In the genomic region with DNA sequence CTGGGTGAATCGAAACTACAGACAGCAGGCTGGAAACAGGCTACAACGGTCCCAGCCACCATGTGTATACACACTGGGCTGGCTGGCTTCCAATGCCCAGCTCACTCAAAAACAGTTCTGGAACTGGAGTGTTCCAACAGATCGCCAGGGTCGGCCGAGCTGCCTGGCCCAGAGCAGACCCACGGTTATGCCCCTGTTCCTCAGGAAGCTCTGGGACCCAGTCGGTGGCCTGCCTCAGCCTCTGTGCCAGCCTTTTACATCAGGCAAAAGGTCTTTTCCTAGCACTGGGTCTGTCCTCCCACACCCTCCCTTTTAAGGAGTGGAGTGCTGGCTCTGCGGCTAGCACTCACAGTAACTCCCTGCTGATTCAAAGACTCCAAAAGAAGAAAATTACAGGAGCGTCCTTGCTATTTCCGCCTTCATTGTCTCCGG, we compare ENCODE assay signal across 8 mouse cellular contexts. TPM values are rescaled to one million over a fixed set of nuclear protein-coding genes. Genes with fewer than 3 reads are reported as not detected.
DNase-seq lines count a peak whose midpoint lies in the region; ATAC-seq and TF ChIP-seq lines count a peak whose summit lies in the region.

No protein-coding gene starts in this region.

- no peak for ATAC-seq in liver, embryonic 12.5 days
- peak; percentile 61 for ATAC-seq in embryonic facial prominence, embryonic 15.5 days (ENCODE audit: insufficient number of reproducible peaks, low FRiP score, low TSS enrichment, low read depth)
- ATAC-seq in heart, embryonic 13.5 days (ENCODE audit: extremely low read depth, insufficient number of reproducible peaks, low FRiP score, low TSS enrichment): no peak

- no peak overlapping the region for H3K4me2 ChIP-seq in liver, embryonic 12.5 days
- H3K4me2 ChIP-seq in embryonic facial prominence, embryonic 15.5 days (replicated peaks): peak overlapping the region; percentile 11
- H3K4me2 ChIP-seq in heart, embryonic 13.5 days: peak overlapping the region; percentile 56

- H3K27ac ChIP-seq in liver, embryonic 12.5 days: no peak overlapping the region
- H3K27ac ChIP-seq in embryonic facial prominence, embryonic 15.5 days (replicated peaks): peak overlapping the region; percentile 24
- peak overlapping the region; percentile 83 for H3K27ac ChIP-seq in heart, embryonic 13.5 days (replicated peaks)

- 73% methylated on average over 11 of the region's 11 CpGs for WGBS in liver, embryonic 12.5 days (ENCODE audit: insufficient replicate concordance)
- WGBS in embryonic facial prominence, embryonic 15.5 days: 28% methylated on average over 11 of the region's 11 CpGs
- WGBS in heart, embryonic 13.5 days: 19% methylated on average over 11 of the region's 11 CpGs
- 12% methylated on average over 11 of the region's 11 CpGs for WGBS in lung, adult 2 months

- no peak overlapping the region for H3K4me3 ChIP-seq in liver, embryonic 12.5 days
- no peak overlapping the region for H3K4me3 ChIP-seq in embryonic facial prominence, embryonic 15.5 days (replicated peaks)
- peak overlapping the region; percentile 13 for H3K4me3 ChIP-seq in heart, embryonic 13.5 days
- H3K4me3 ChIP-seq in lung, adult 2 months (replicated peaks; ENCODE audit: extremely low read depth, low read depth, low read length): peak overlapping the region; percentile 22

- no peaks in the 10 kb centered on the region for H3K9me3 ChIP-seq in liver, embryonic 12.5 days (replicated peaks)
- H3K9me3 ChIP-seq in embryonic facial prominence, embryonic 15.5 days (replicated peaks): no peaks in the 10 kb centered on the region
- no peaks in the 10 kb centered on the region for H3K9me3 ChIP-seq in heart, embryonic 13.5 days

- H3K27me3 ChIP-seq in liver, embryonic 12.5 days (replicated peaks): no peaks in the 10 kb centered on the region
- no peaks in the 10 kb centered on the region for H3K27me3 ChIP-seq in embryonic facial prominence, embryonic 15.5 days
- H3K27me3 ChIP-seq in heart, embryonic 13.5 days (replicated peaks): no peaks in the 10 kb centered on the region

- H3K9ac ChIP-seq in liver, embryonic 12.5 days: no peak overlapping the region
- no peak overlapping the region for H3K9ac ChIP-seq in embryonic facial prominence, embryonic 15.5 days
- peak overlapping the region; percentile 62 for H3K9ac ChIP-seq in heart, embryonic 13.5 days

- peaks cover 19% of the 10 kb centered on the region for H3K4me1 ChIP-seq in liver, embryonic 12.5 days
- peaks cover 48% of the 10 kb centered on the region for H3K4me1 ChIP-seq in embryonic facial prominence, embryonic 15.5 days
- H3K4me1 ChIP-seq in heart, embryonic 13.5 days: peaks cover 75% of the 10 kb centered on the region
- H3K4me1 ChIP-seq in lung, adult 2 months (ENCODE audit: control insufficient read depth, insufficient read depth, low read length): peaks cover 17% of the 10 kb centered on the region

- peak; percentile 10 for DNase-seq in liver
- peak; percentile 85 to 86 for DNase-seq in kidney, postnatal 25 days
- peak; percentile 79 for DNase-seq in lung, adult 2 months
- peak; percentile 73 for DNase-seq in right cerebral cortex, postnatal 14 days
- no peak for DNase-seq in natural killer cell, adult 2 months (ENCODE audit: low spot score in 2 of 2)

- TF ChIP-seq POLR2A in lung, adult 2 months (IDR thresholded peaks at IDR 0.05; ENCODE audit: borderline replicate concordance, extremely low read depth, low read depth, low read length): no peak

- no peak for TF ChIP-seq CTCF in lung, adult 2 months (IDR thresholded peaks at IDR 0.05; ENCODE audit: insufficient read depth, low read length)

- H3K36me3 ChIP-seq in liver, embryonic 12.5 days: no peaks in the 10 kb centered on the region
- no peaks in the 10 kb centered on the region for H3K36me3 ChIP-seq in embryonic facial prominence, embryonic 15.5 days
- peaks cover 7% of the 10 kb centered on the region; the same call in 1 of the 2 replicates for H3K36me3 ChIP-seq in heart, embryonic 13.5 days

RNA-seq across cellular contexts. Expression of gene Fgfr2, which starts 34.3 kb away (rescaled TPM):
- polyA plus RNA-seq in liver, embryonic 12.5 days (2016; fragmentation: Nextera tagmentation; extraction: Ambion mirVana): 17.8 and 18.5 TPM in 2 replicates
- polyA plus RNA-seq in embryonic facial prominence, embryonic 15.5 days (2015; fragmentation: Nextera tagmentation; extraction: Ambion mirVana): 131 and 137 TPM in 2 replicates
- polyA plus RNA-seq in heart, embryonic 13.5 days (2015; fragmentation: Nextera tagmentation; extraction: Ambion mirVana): 19.2 and 22.5 TPM in 2 replicates
- 74.1 and 114 TPM in 2 replicates for polyA plus RNA-seq in lung, adult 2 months (2012; rRNA removed)

RNA-seq across cellular contexts. Expression of gene Ctbp2, which starts 35.3 kb away (rescaled TPM):
- polyA plus RNA-seq in liver, embryonic 12.5 days (2016; fragmentation: Nextera tagmentation; extraction: Ambion mirVana): 23.1 and 24.1 TPM in 2 replicates
- polyA plus RNA-seq in embryonic facial prominence, embryonic 15.5 days (2015; fragmentation: Nextera tagmentation; extraction: Ambion mirVana): 64.7 and 71.3 TPM in 2 replicates
- 46.8 and 50.6 TPM in 2 replicates for polyA plus RNA-seq in heart, embryonic 13.5 days (2015; fragmentation: Nextera tagmentation; extraction: Ambion mirVana)
- polyA plus RNA-seq in lung, adult 2 months (2012; rRNA removed): 65.2 and 65.8 TPM in 2 replicates

Comparison
In these comparisons a context has a peak if more than half of its experiments do, and no peak if none do; other contexts are left out.
1. DNase-seq: peak in liver (single experiment), kidney, postnatal 25 days (2 of 2), lung, adult 2 months (single experiment) and right cerebral cortex, postnatal 14 days (single experiment); none in natural killer cell, adult 2 months (0 of 2).
2. H3K4me3 ChIP-seq: peak in heart, embryonic 13.5 days (single experiment) and lung, adult 2 months (single experiment); none in liver, embryonic 12.5 days (single experiment) and embryonic facial prominence, embryonic 15.5 days (single experiment).